Mouse (Mus musculus): ENCODE data around the gene Vinac1. TPM values are rescaled to one million over a fixed set of nuclear protein-coding genes. Genes with fewer than 3 reads are reported as not detected.

Gene Vinac1
- polyA plus RNA-seq, 1 experiment from 2014 or later = 0.05 TPM

DNA sequence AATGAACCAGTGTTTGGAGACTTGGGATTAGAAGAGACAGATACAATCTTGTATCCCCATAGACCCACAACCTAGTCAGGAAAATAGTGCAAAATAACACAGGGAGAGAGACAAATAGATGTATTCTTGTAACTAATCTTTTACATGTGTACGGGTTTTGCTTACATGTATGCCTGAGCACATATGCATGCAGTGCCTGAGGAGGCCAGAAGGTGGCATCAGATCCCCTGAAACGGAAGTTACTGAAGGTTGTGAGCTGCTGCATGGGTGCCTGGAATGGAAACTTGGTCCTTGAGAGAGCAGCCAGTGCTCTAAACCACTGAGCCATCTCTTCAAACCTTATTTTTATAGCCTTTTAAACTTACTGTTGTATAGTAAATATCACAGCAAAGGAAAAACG, 30.3 kb upstream of the Vinac1 start:
- no peaks in the 10 kb centered on the region for H3K9me3 ChIP-seq (ENCODE audit: control insufficient read depth, low read length)
- no peak overlapping the region for H3K9ac ChIP-seq (ENCODE audit: low read depth, low read length)
- 83% methylated on average over 3 of the region's 3 CpGs for WGBS
- no peak overlapping the region for H3K27ac ChIP-seq (ENCODE audit: low read length)
- H3K4me2 ChIP-seq (ENCODE audit: low read depth, low read length) = no peak overlapping the region
- no peaks in the 10 kb centered on the region for H3K36me3 ChIP-seq (ENCODE audit: control insufficient read depth, insufficient read depth, low read length)
- H3K4me1 ChIP-seq (ENCODE audit: control insufficient read depth, insufficient read depth, low read length) = no peaks in the 10 kb centered on the region
- H3K4me3 ChIP-seq (ENCODE audit: low read length) = no peak overlapping the region
- ATAC-seq = no peak
- H3K27me3 ChIP-seq (replicated peaks; ENCODE audit: control insufficient read depth, insufficient read depth, low read length) = no peaks in the 10 kb centered on the region

DNA sequence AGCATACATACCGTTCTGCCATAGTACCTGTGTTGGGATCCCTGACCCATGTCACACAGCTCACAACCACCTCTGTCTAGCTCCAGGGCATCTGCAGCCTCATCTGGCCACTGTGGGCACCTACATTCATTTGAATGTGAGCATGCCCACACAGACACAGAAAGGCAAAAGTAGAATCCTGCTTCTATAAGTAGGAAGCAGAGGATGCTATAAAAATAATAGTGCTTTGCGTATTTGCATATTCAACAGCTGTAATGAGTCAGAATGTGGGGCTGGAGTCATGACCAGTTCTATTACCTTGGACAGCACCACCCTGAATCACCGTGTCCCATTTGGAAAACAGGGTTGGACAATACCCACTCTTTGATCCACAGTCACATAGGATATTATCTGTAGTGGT, 22.3 kb upstream of the Vinac1 start:
- 82% methylated on average over 3 of the region's 3 CpGs for WGBS
- H3K4me3 ChIP-seq (ENCODE audit: low read length) = no peak overlapping the region
- H3K4me2 ChIP-seq (ENCODE audit: low read depth, low read length) = no peak overlapping the region
- no peaks in the 10 kb centered on the region for H3K36me3 ChIP-seq (ENCODE audit: control insufficient read depth, insufficient read depth, low read length)
- ATAC-seq = no peak
- H3K27ac ChIP-seq (ENCODE audit: low read length) = no peak overlapping the region
- no peaks in the 10 kb centered on the region for H3K9me3 ChIP-seq (ENCODE audit: control insufficient read depth, low read length)
- no peak overlapping the region for H3K9ac ChIP-seq (ENCODE audit: low read depth, low read length)
- H3K4me1 ChIP-seq (ENCODE audit: control insufficient read depth, insufficient read depth, low read length) = 0 out of 2 replicates have a peak, but pooled peaks cover 2% of the 10 kb centered on the region
- no peaks in the 10 kb centered on the region for H3K27me3 ChIP-seq (replicated peaks; ENCODE audit: control insufficient read depth, insufficient read depth, low read length)

DNA sequence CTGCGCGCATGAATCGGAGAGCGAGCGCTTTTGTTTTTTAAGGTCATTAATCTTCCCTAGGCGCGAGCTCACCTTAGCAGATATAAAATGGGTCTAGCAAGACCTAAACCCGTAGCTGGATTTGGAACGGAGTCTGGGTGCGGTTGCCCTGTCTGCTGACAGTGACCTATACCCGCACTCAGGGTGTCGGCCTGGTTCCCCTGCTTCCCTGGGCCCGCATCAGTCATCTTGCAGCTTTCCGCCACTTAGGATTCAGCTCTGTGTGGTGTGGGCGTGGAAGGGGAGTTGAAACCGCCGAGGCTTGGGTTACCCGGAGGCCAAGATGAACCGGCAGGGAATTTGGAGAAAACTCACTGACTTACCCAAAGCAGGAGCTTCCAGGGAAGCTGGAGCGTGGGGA, 18.4 kb upstream of the Vinac1 start:
- peak overlapping the region; percentile 83 for H3K4me2 ChIP-seq (ENCODE audit: low read depth, low read length)
- 0 out of 2 replicates have a peak, but pooled peaks cover 2% of the 10 kb centered on the region for H3K4me1 ChIP-seq (ENCODE audit: control insufficient read depth, insufficient read depth, low read length)
- ATAC-seq = peak; percentile 80
- peak overlapping the region; percentile 81 for H3K4me3 ChIP-seq (ENCODE audit: low read length)
- 0% methylated on average over 20 of the region's 20 CpGs for WGBS
- H3K9me3 ChIP-seq (ENCODE audit: control insufficient read depth, low read length) = no peaks in the 10 kb centered on the region
- H3K9ac ChIP-seq (ENCODE audit: low read depth, low read length) = peak overlapping the region; percentile 79
- H3K36me3 ChIP-seq (ENCODE audit: control insufficient read depth, insufficient read depth, low read length) = no peaks in the 10 kb centered on the region
- H3K27me3 ChIP-seq (replicated peaks; ENCODE audit: control insufficient read depth, insufficient read depth, low read length) = no peaks in the 10 kb centered on the region
- peak overlapping the region; percentile 54 for H3K27ac ChIP-seq (ENCODE audit: low read length)

DNA sequence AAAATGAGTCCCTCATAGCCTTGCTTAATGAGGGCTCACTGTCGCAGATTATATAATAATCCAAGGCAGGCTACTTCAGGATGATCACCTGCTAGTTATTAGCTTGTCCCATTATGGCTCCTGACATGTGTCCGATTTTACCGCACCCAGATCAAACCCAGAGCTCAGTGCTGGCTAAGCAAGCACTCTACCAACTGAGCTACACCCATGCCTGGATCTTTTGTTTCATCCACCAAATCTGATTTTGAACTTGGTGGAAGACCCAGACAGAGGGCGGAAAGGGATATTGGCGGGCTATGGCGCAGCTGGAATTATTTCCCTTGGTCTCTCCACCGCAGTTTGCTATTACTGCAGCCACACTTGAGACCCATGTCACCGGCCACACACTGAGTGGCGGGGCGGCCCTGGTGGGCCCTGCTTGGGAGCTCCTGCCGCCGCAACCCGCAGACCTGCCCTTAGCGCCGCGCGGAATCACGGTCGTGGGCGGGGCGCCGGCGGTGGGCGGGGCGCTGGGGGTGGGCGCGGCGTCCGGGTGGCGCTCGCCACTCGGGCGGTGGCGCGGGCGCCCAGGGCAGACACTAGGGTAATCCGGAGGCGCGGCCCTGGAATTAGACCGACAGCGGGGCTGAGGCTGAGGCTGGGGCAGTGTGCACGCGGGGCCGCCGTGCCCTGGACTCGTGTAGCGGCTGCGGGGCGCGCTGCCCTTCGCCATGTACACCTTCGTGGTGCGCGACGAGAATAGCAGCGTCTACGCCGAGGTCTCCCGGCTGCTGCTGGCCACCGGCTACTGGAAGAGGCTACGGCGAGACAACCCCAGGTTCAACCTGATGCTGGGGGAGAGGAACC, 17.7 kb upstream of the Vinac1 start, which contains the start of gene Ttl:
Gene Ttl, plus strand, starts transcription at position 506 of the 846 bp plus-strand sequence.
- Histone ChIP-seq H3K36me3 (ENCODE audit: control insufficient read depth, insufficient read depth, low read length) (no peaks in the 10 kb centered on the region), H3K9me3 (ENCODE audit: control insufficient read depth, low read length) (no peaks in the 10 kb centered on the region), H3K4me2 (ENCODE audit: low read depth, low read length) (peak within 1 kb of the TSS; percentile 83), H3K27ac (ENCODE audit: low read length) (peak within 1 kb of the TSS; percentile 54), H3K4me3 (ENCODE audit: low read length) (peak within 1 kb of the TSS; percentile 81), H3K27me3 (replicated peaks; ENCODE audit: control insufficient read depth, insufficient read depth, low read length) (no peaks in the 10 kb centered on the region), H3K9ac (ENCODE audit: low read depth, low read length) (peak within 1 kb of the TSS; percentile 79), H3K4me1 (ENCODE audit: control insufficient read depth, insufficient read depth, low read length) (0 out of 2 replicates have a peak, but pooled peaks cover 2% of the 10 kb centered on the region)
- ATAC-seq = peak; percentile 94
- WGBS = 2% methylated on average over 55 of the region's 62 CpGs

DNA sequence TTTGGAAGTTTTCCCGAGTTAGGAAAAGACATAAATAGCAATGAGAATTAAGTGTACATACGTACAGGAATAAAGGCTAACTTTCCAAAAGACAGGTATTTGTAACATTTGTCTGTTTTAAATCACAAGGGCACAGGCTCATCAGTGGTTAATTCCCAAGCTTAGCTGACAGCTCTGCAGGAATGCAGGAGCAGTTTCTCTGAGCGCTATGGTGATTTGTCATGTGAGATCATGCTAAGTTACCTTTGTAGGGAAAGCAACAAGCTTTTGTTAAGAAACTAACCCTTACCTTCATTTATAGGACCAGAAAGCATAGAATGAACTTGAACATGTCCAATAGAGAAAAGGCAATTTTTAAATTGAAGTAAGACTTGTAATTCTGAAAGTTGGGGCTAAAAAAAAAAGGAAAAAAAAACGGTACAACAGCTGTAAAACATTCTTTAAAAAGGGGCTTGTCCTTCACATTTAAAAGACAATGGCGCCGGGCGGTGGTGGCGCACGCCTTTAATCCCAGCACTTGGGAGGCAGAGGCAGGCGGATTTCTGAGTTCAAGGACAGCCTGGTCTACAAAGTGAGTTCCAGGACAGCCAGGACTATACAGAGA, 13.6 kb upstream of the Vinac1 start:
- no peak overlapping the region for H3K27ac ChIP-seq (ENCODE audit: low read length)
- no peaks in the 10 kb centered on the region for H3K27me3 ChIP-seq (replicated peaks; ENCODE audit: control insufficient read depth, insufficient read depth, low read length)
- no peak overlapping the region for H3K4me3 ChIP-seq (ENCODE audit: low read length)
- H3K36me3 ChIP-seq (ENCODE audit: control insufficient read depth, insufficient read depth, low read length) = no peaks in the 10 kb centered on the region
- H3K4me1 ChIP-seq (ENCODE audit: control insufficient read depth, insufficient read depth, low read length) = 0 out of 2 replicates have a peak, but pooled peaks cover 2% of the 10 kb centered on the region
- 71% methylated on average over 10 of the region's 10 CpGs for WGBS
- ATAC-seq = no peak
- no peak overlapping the region for H3K4me2 ChIP-seq (ENCODE audit: low read depth, low read length)
- H3K9ac ChIP-seq (ENCODE audit: low read depth, low read length) = no peak overlapping the region
- no peaks in the 10 kb centered on the region for H3K9me3 ChIP-seq (ENCODE audit: control insufficient read depth, low read length)

DNA sequence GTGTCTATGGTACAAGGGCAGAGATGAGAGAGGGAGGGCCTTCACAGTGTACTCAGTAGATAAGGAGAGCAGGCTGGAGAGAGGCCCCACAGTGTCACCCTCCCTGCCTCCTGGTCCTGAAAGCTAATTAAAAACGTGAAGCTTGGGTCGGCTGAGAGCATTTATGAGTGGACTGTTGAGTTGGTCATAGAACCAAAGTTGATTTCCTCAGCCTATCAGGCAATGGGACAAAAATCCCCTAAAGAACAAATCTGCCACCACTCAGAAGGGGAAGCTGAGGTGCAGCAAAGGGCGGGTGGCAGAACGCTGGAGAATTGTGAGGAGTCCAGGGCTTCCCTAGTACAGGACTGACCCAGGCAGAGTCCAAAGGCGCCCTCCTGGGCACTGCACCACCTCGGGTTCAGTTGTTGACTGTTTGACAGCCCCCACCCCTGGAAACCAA, 10.0 kb upstream of the Vinac1 start:
- no peak overlapping the region for H3K4me2 ChIP-seq (ENCODE audit: low read depth, low read length)
- 85% methylated on average over 6 of the region's 6 CpGs for WGBS
- no peaks in the 10 kb centered on the region for H3K27me3 ChIP-seq (replicated peaks; ENCODE audit: control insufficient read depth, insufficient read depth, low read length)
- no peaks in the 10 kb centered on the region for H3K4me1 ChIP-seq (ENCODE audit: control insufficient read depth, insufficient read depth, low read length)
- no peak overlapping the region for H3K27ac ChIP-seq (ENCODE audit: low read length)
- 0 out of 2 replicates have a peak, but pooled peaks cover 3% of the 10 kb centered on the region for H3K9me3 ChIP-seq (ENCODE audit: control insufficient read depth, low read length)
- ATAC-seq = no peak
- H3K4me3 ChIP-seq (ENCODE audit: low read length) = no peak overlapping the region
- H3K36me3 ChIP-seq (ENCODE audit: control insufficient read depth, insufficient read depth, low read length) = no peaks in the 10 kb centered on the region
- H3K9ac ChIP-seq (ENCODE audit: low read depth, low read length) = no peak overlapping the region

DNA sequence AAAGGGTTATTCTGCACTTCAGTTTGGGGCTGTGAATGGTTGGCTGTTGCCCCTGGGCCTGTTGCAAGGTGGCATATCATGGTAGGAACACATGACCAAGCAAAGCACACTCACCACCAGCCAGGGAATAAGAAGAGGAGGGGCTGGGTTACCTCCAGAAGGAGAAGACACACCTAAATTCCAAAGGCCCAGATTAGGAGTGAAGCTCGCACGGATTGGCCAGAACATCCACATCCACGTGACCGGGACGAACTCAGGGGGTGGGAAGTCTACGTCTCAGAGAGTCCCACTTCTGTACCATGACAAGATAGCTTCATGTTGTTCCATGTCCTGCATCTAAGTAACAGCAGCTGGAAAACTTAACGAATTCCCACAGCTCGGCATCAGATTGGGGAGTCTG, 9.3 kb upstream of the Vinac1 start:
- ATAC-seq = no peak
- Histone ChIP-seq H3K4me2 (ENCODE audit: low read depth, low read length) (no peak overlapping the region), H3K4me3 (ENCODE audit: low read length) (no peak overlapping the region), H3K9ac (ENCODE audit: low read depth, low read length) (no peak overlapping the region), H3K36me3 (ENCODE audit: control insufficient read depth, insufficient read depth, low read length) (no peaks in the 10 kb centered on the region), H3K4me1 (ENCODE audit: control insufficient read depth, insufficient read depth, low read length) (no peaks in the 10 kb centered on the region), H3K27me3 (replicated peaks; ENCODE audit: control insufficient read depth, insufficient read depth, low read length) (no peaks in the 10 kb centered on the region), H3K9me3 (ENCODE audit: control insufficient read depth, low read length) (0 out of 2 replicates have a peak, but pooled peaks cover 3% of the 10 kb centered on the region), H3K27ac (ENCODE audit: low read length) (no peak overlapping the region)
- 96% methylated on average over 8 of the region's 8 CpGs for WGBS

DNA sequence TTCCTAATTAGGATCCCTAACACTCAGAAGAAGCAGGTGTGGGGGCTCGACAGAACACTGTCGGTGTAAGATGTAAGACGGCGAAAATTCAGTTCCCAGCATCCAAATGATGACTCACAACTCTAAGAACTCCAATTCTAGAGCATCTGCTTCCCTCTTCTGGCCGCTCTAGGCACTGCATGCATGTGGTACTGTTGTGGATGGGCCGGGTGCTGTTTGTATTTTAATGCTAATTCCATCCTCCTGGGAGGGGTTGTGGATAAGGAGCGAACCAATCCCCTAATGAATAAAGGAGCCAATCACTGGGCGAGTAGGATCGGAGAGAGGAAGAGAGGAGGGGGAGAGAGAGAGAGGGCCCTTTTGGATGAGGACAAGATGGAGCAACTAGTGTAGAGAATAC, 8.6 kb upstream of the Vinac1 start:
- Histone ChIP-seq H3K9ac (ENCODE audit: low read depth, low read length) (no peak overlapping the region), H3K27ac (ENCODE audit: low read length) (no peak overlapping the region), H3K36me3 (ENCODE audit: control insufficient read depth, insufficient read depth, low read length) (no peaks in the 10 kb centered on the region), H3K4me1 (ENCODE audit: control insufficient read depth, insufficient read depth, low read length) (no peaks in the 10 kb centered on the region), H3K27me3 (replicated peaks; ENCODE audit: control insufficient read depth, insufficient read depth, low read length) (no peaks in the 10 kb centered on the region), H3K4me2 (ENCODE audit: low read depth, low read length) (no peak overlapping the region), H3K4me3 (ENCODE audit: low read length) (no peak overlapping the region), H3K9me3 (ENCODE audit: control insufficient read depth, low read length) (0 out of 2 replicates have a peak, but pooled peaks cover 3% of the 10 kb centered on the region)
- no peak for ATAC-seq
- 53% methylated on average over 9 of the region's 9 CpGs for WGBS

DNA sequence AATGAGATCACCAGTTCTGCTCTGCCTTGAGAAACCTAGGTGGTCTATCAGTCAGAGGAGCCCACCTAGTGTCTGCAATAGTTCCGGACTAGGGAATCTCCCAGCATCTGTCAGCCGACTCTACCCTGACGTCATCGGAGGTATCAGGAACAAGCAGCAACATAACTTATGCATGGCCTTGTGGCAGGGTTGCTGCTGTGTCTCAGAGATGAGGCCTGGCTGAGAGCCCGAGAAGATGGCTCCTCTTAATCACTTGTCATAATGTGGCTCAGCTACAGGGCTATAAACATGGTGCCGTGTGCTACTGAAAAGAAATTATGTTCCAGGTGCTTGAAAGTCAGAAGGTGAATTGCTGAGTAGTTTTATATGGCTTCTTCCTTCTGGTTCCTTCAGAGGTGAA, 7.8 kb upstream of the Vinac1 start:
- Histone ChIP-seq H3K27me3 (replicated peaks; ENCODE audit: control insufficient read depth, insufficient read depth, low read length) (no peaks in the 10 kb centered on the region), H3K36me3 (ENCODE audit: control insufficient read depth, insufficient read depth, low read length) (no peaks in the 10 kb centered on the region), H3K4me3 (ENCODE audit: low read length) (no peak overlapping the region), H3K9me3 (ENCODE audit: control insufficient read depth, low read length) (0 out of 2 replicates have a peak, but pooled peaks cover 3% of the 10 kb centered on the region), H3K27ac (ENCODE audit: low read length) (no peak overlapping the region), H3K4me2 (ENCODE audit: low read depth, low read length) (no peak overlapping the region), H3K9ac (ENCODE audit: low read depth, low read length) (no peak overlapping the region), H3K4me1 (ENCODE audit: control insufficient read depth, insufficient read depth, low read length) (no peaks in the 10 kb centered on the region)
- 80% methylated on average over 6 of the region's 6 CpGs for WGBS
- ATAC-seq = no peak

All from intestine, embryonic 16.5 days (tissue).